Mouse (Mus musculus) small intestine, adult 2 months (tissue): ENCODE results near the gene Tm4sf4.

Source experiments
- CTCF ChIP-seq: fragments of 200-500 bp; IDR thresholded peaks from 2 replicates; pipeline ENCODE4 v1.5.1; 2012; ENCODE audit warnings: low read depth, mild to moderate bottlenecking, control low read depth, inconsistent platforms, low read length, moderate library complexity, mixed read lengths; ENCODE audit not compliant: insufficient replicate concordance, insufficient read length; ENCODE audit errors: extremely low read depth
- POLR2A ChIP-seq: fragments of 200-500 bp; IDR thresholded peaks from 2 replicates; pipeline ENCODE4 v1.6.1; 2012; ENCODE audit warnings: low read depth, mild to moderate bottlenecking, control low read depth, inconsistent platforms, low read length, moderate library complexity

GRCm38 (mm10) chr3:57481981-57482380, 56.9 kb downstream of the Tm4sf4 start:
- no peak for TF ChIP-seq POLR2A
- TF ChIP-seq CTCF: no peak
